26 mouse cellular contexts compared by ENCODE assay signal in genomic region chr7:88395745-88396144, GRCm38 (mm10). TPM values are rescaled to one million over a fixed set of nuclear protein-coding genes. Genes with fewer than 3 reads are reported as not detected.
DNase-seq lines count a peak whose midpoint lies in the region; ATAC-seq and TF ChIP-seq lines count a peak whose summit lies in the region.
"Had no signal": no experiment of that assay in that cellular context is flagged by ENCODE, and none has a peak within 500 bp of the region (broad histone marks: within the 10 kb centered on the region; RNA-seq: fewer than 3 reads in every experiment).

No protein-coding gene starts in this region.

- H3K27me3 ChIP-seq in lung, embryonic 14.5 days (ENCODE audit: insufficient read depth, low read length): no peaks in the 10 kb centered on the region
- no peaks in the 10 kb centered on the region for H3K27me3 ChIP-seq in lung, postnatal 0 days (replicated peaks; ENCODE audit: insufficient read depth, low read length)
- H3K27me3 ChIP-seq in heart, embryonic 10.5 days (ENCODE audit: insufficient read depth, poor library complexity, severe bottlenecking): no peaks in the 10 kb centered on the region
- H3K27me3 ChIP-seq: heart, embryonic 15.5 days; hindbrain, embryonic 13.5 days; limb, embryonic 13.5 days; liver, embryonic 12.5 days; neural tube, embryonic 13.5 days had no signal

- no peak for ATAC-seq in lung, embryonic 14.5 days (ENCODE audit: insufficient read depth)
- ATAC-seq in lung, postnatal 0 days: no peak
- ATAC-seq: forebrain, embryonic 16.5 days; inflammation-experienced regulatory T-cells, adult 6 months; liver, embryonic 12.5 days; midbrain, embryonic 16.5 days had no signal

- DNase-seq in embryo, embryonic 10 days (ENCODE audit: low spot score): peak; percentile 17
- DNase-seq in embryo, embryonic 9.5 days (ENCODE audit: extremely low spot score): no peak
- DNase-seq in lung, embryonic 14.5 days: peak; percentile 23
- DNase-seq in lung, postnatal 0 days (ENCODE audit: low spot score): no peak
- DNase-seq in kidney, postnatal 14 days: peak; percentile 8
- DNase-seq in heart, embryonic 10.5 days (ENCODE audit: low spot score): no peak
- DNase-seq in heart, adult 8-10 months (ENCODE audit: low spot score): no peak
- DNase-seq: adrenal gland, postnatal 36 days; cerebellum, adult 11 months; gastrocnemius, postnatal 10 days; heart, adult 2 months; heart, postnatal 36 days; lung, adult 18-20 months; right cerebral cortex, adult 18-20 months; right cerebral cortex, postnatal 4 days; thymus, postnatal 36 days had no signal

- no peaks in the 10 kb centered on the region for H3K9me3 ChIP-seq in lung, embryonic 14.5 days (ENCODE audit: low read depth, low read length)
- no peaks in the 10 kb centered on the region for H3K9me3 ChIP-seq in lung, postnatal 0 days (ENCODE audit: low read length)
- H3K9me3 ChIP-seq in heart, embryonic 10.5 days: no peaks in the 10 kb centered on the region
- H3K9me3 ChIP-seq: heart, embryonic 15.5 days; hindbrain, embryonic 13.5 days; limb, embryonic 13.5 days; liver, embryonic 12.5 days; neural tube, embryonic 13.5 days had no signal

- TF ChIP-seq CTCF in lung, embryonic 14.5 days (IDR thresholded peaks at IDR 0.05; ENCODE audit: low read depth): no peak
- TF ChIP-seq CTCF in lung, postnatal 0 days (IDR thresholded peaks at IDR 0.05): no peak

- TF ChIP-seq EP300 in lung, postnatal 0 days (IDR thresholded peaks at IDR 0.05): no peak

- H3K4me2 ChIP-seq in lung, embryonic 14.5 days: no peak overlapping the region
- no peak overlapping the region for H3K4me2 ChIP-seq in lung, postnatal 0 days (replicated peaks; ENCODE audit: low read depth, low read length)
- H3K4me2 ChIP-seq: heart, embryonic 15.5 days; hindbrain, embryonic 13.5 days; limb, embryonic 13.5 days; liver, embryonic 12.5 days; neural tube, embryonic 13.5 days had no signal

- H3K9ac ChIP-seq in lung, embryonic 14.5 days: no peak overlapping the region
- H3K9ac ChIP-seq in lung, postnatal 0 days (replicated peaks; ENCODE audit: low read depth): no peak overlapping the region
- H3K9ac ChIP-seq: heart, embryonic 15.5 days; hindbrain, embryonic 13.5 days; limb, embryonic 13.5 days; liver, embryonic 12.5 days; neural tube, embryonic 13.5 days had no signal

- H3K4me3 ChIP-seq in lung, embryonic 14.5 days (ENCODE audit: low read depth, low read length): no peak overlapping the region
- no peak overlapping the region for H3K4me3 ChIP-seq in lung, postnatal 0 days (ENCODE audit: low read depth, low read length)
- no peak overlapping the region for H3K4me3 ChIP-seq in heart, embryonic 10.5 days
- H3K4me3 ChIP-seq: forebrain, embryonic 10.5 days; heart, adult 2 months; heart, embryonic 15.5 days; hindbrain, embryonic 13.5 days; limb, embryonic 13.5 days; liver, embryonic 12.5 days; myocyte; neural tube, embryonic 13.5 days had no signal

- H3K27ac ChIP-seq in lung, embryonic 14.5 days (ENCODE audit: low read depth): 0 out of 2 replicates have a peak overlapping the region, but pooled peaks have one; percentile 12
- no peak overlapping the region for H3K27ac ChIP-seq in lung, postnatal 0 days (ENCODE audit: low read length)
- H3K27ac ChIP-seq in heart, embryonic 10.5 days: no peak overlapping the region
- H3K27ac ChIP-seq: forebrain, embryonic 10.5 days; heart, adult 2 months; heart, embryonic 15.5 days; hindbrain, embryonic 13.5 days; limb, embryonic 13.5 days; liver, embryonic 12.5 days; neural tube, embryonic 13.5 days had no signal

- no peaks in the 10 kb centered on the region for H3K36me3 ChIP-seq in lung, embryonic 14.5 days (ENCODE audit: insufficient read depth)
- H3K36me3 ChIP-seq in lung, postnatal 0 days (ENCODE audit: insufficient read depth, low read length): no peaks in the 10 kb centered on the region
- H3K36me3 ChIP-seq in heart, embryonic 10.5 days: no peaks in the 10 kb centered on the region
- H3K36me3 ChIP-seq: forebrain, embryonic 10.5 days; heart, embryonic 15.5 days; hindbrain, embryonic 13.5 days; limb, embryonic 13.5 days; liver, embryonic 12.5 days; neural tube, embryonic 13.5 days had no signal

- 15% methylated on average over 2 of the region's 2 CpGs for WGBS in lung, embryonic 14.5 days
- 23% methylated on average over 2 of the region's 2 CpGs for WGBS in lung, postnatal 0 days
- WGBS in heart, embryonic 10.5 days: 31% methylated on average over 2 of the region's 2 CpGs

- H3K4me1 ChIP-seq in lung, embryonic 14.5 days (ENCODE audit: insufficient read depth): no peaks in the 10 kb centered on the region
- H3K4me1 ChIP-seq in lung, postnatal 0 days (ENCODE audit: insufficient read depth, low read depth, low read length): no peaks in the 10 kb centered on the region
- no peaks in the 10 kb centered on the region for H3K4me1 ChIP-seq in heart, embryonic 10.5 days
- H3K4me1 ChIP-seq: forebrain, embryonic 10.5 days; heart, embryonic 15.5 days; hindbrain, embryonic 13.5 days; limb, embryonic 13.5 days; liver, embryonic 12.5 days; neural tube, embryonic 13.5 days had no signal

RNA-seq across cellular contexts. Expression of gene Rab38, which starts 34.3 kb away (rescaled TPM):
- 18.9 and 19.0 TPM in 2 replicates for polyA plus RNA-seq in lung, embryonic 14.5 days (2014; fragmentation: Nextera tagmentation; extraction: Ambion mirVana)
- 20.7 and 21.0 TPM in 2 replicates for polyA plus RNA-seq in lung, postnatal 0 days (2015; fragmentation: Nextera tagmentation; extraction: Ambion mirVana)
- polyA plus RNA-seq in heart, embryonic 10.5 days (2016; fragmentation: Nextera tagmentation; extraction: Ambion mirVana): 1.7 and 4.1 TPM in 2 replicates
- under 1 TPM in 2 of 4 experiments, not detected in 2; 0.27 to 0.41 TPM for total RNA-seq in heart, adult 8-10 months (2022)
- polyA plus RNA-seq: inflammation-experienced regulatory T-cells, adult 6 months had no signal

Comparison
In these comparisons a context has a peak if more than half of its experiments do, and no peak if none do; other contexts are left out.
1. DNase-seq: peak in embryo, embryonic 10 days (single experiment), lung, embryonic 14.5 days (single experiment) and kidney, postnatal 14 days (single experiment); none in embryo, embryonic 9.5 days (single experiment), lung, postnatal 0 days (single experiment), heart, embryonic 10.5 days (single experiment) and heart, adult 8-10 months (single experiment).